Mouse (Mus musculus): Measurements from ENCODE around the gene Canx.

DNA sequence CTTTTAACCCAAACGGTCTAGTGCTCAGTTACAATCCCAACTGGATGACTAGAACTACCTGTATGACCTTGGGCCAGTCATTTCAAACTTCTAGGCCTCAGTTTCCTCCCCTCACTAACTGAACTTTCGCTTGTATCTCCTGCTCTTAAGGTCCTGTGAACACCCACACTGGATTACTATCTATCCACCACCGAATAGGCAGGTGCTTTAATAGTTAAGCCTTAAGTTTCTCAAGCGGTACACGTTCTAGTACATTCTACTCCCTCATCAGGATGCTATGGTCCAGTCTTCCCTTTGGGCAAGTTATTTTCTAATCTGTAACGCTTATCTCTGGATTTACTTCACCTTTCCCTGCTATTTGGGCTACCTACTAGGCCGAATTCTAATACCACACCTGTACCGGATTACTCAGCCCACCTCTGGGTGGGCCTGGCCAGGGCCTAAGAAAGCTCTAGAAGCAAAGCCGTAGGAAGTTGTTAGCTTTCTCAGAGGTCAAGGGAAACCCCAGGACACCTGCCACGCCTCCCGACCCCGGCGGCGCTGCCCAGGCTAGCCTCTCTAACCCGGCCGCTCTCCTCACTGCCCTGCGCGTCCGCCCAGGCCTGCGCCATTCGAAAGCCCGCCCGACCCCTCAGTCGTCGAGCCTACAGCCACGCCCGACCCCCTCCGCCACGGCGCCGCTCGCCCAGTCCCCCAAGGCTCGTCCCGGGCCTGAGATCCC is 562 bp downstream of the Canx start:
- TF ChIP-seq CTCF (IDR thresholded peaks at IDR 0.05; ENCODE audit: low read depth) = no peak
- no peak for TF ChIP-seq EP300 (IDR thresholded peaks at IDR 0.05; ENCODE audit: low read depth)

Measured in liver, postnatal 0 days (tissue).